Mouse (Mus musculus) embryonic stem cell, embryonic (primary cell): ENCODE data around the gene Bglap.
"Not testable (repeated sequence)": the region's sequence is repeated elsewhere in the genome, so short reads cannot be mapped to it uniquely, and the experiment has no call there.

Source experiments
- CTCF ChIA-PET, 4 experiments: fragments of 300-600 bp in 2 of 4; fragments of 350-600 bp in 2 of 4; sonication (Branson Sonifier 250); formaldehyde crosslinking; loops; one replicate each; lab custom pipeline; 2022; ENCODE audit warnings: inconsistent platforms in 2 of 4; lab: Charles Lee
- POLR2A ChIA-PET, 4 experiments: fragments of 300-600 bp in 2 of 4; fragments of 350-600 bp in 2 of 4; sonication (Branson Sonifier 250); formaldehyde crosslinking; loops; one replicate each; lab custom pipeline; 2022; ENCODE audit warnings: antibody characterized with exemption in 4 of 4, inconsistent platforms in 1 of 4; lab: Charles Lee

Gene Bglap

DNA sequence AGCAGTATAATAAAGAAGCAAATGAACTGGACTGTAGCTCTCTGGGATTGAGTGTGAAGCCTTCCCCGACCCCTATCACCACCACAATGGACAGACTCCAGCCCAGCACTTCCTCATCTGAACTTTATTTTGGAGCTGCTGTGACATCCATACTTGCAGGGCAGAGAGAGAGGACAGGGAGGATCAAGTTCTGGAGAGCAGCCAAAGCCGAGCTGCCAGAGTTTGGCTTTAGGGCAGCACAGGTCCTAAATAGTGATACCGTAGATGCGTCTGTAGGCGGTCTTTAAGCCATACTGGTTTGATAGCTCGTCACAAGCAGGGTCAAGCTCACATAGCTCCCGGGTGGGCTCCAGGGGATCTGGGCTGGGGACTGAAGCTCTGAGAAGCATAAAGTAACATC lies 15.8 kb downstream of the Bglap start:
- POLR2A ChIA-PET: interaction anchor here in 2 of 4 experiments (0.5 to 0.6 kb wide), 2 partner anchors 42 to 207 kb away, joined by 3 read pairs; partner anchors contain the start of gene Pmf1 (in 1 of the 2)
- CTCF ChIA-PET: not testable (repeated sequence)

DNA sequence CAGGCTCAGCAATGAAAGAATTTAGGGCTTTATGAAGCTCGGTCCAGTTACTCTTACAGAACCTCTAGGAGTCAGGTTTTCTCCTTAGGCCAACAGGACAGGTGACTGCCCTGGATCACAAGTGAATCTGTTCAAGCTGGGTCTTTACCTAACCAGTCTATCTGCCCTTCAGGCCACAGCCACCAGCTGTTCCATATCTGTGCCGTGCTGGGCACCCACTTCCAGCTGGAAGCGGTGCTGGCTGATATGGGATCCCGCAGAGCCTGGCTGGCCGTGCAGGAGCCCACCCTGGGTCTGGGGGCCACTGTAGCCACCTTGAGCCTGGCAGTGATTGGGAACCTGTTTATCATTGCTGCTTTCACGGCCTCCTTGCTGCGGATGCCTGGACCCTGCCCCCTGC lies 16.7 kb downstream of the Bglap start:
- CTCF ChIA-PET: not testable (repeated sequence)
- POLR2A ChIA-PET: interaction anchor here in 3 of 4 experiments (2.2 to 28.0 kb wide), 4 partner anchors 14 to 31 kb away, joined by 5 to 943 read pairs (median 234); partner anchors contain the start of genes Smg5 (in 3 of the 3) and Tmem79 (in 3 of the 3)

DNA sequence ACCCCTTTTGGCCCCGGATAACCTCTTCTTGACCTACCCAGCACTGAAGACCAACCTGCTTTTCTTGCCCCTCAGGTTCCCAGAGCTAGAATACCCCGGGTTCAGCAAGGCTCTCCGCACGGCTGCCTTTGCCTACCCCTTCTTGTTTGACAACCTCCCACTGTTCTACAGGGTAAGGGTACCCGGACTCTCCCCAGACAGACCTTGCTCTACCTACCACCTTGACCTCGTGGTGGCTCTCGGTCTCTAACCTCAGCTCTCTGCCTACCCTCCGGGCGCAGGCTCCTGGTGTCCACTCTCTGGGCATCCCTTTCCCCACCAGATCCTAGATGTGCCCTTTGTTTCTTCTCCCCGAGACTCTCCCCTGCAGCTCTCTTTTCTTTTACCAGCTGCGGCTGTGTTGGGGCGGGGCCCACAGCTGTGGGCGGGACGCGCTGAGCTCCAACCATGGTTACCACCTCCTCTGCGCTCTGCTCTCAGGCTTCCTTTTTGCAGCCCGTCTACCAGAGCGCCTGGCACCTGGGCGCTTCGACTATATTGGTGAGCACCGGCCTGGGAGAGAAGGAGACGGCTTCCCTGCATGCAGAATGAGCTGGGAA lies 17.3 kb downstream of the Bglap start:
- CTCF ChIA-PET: not testable (repeated sequence)
- POLR2A ChIA-PET: interaction anchor here in 3 of 4 experiments (2.2 to 28.0 kb wide), 4 partner anchors 13 to 31 kb away, joined by 5 to 943 read pairs (median 234); partner anchors contain the start of genes Smg5 (in 3 of the 3) and Tmem79 (in 3 of the 3)

DNA sequence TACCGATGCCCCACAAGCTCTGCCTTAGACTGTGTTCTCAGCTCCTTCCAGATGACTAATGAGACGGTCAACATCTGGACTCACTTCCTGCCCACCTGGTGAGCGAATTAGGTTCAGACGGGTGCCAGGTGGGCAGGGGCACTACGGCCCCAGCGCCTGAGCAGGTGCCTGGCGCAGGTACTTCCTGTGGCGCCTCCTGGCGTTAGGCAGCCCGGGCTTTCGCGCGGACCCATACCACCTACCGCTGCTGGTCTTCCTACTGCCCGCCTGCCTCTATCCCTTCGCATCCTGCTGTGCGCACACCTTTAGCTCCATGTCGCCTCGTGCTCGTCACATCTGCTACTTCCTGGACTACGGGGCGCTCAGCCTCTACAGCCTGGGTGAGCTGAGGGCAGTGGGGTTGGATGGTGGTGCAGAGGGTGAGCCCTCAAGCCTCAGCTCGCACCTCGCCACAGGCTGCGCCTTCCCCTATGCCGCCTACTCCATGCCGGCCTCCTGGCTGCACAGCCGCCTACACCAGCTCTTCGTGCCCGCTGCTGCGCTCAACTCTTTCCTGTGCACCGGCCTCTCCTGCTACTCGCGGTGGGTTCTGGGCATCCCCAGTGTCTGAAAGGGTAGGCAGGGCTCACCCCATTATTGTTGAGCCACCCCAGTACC lies 18.4 kb downstream of the Bglap start:
- CTCF ChIA-PET: interaction anchor here in 2 of 4 experiments (0.6 to 1.5 kb wide), 5 partner anchors 26 to 144 kb away, joined by 3 to 9 read pairs (median 3); partner anchors contain the start of gene Lmna (in 1 of the 2)

DNA sequence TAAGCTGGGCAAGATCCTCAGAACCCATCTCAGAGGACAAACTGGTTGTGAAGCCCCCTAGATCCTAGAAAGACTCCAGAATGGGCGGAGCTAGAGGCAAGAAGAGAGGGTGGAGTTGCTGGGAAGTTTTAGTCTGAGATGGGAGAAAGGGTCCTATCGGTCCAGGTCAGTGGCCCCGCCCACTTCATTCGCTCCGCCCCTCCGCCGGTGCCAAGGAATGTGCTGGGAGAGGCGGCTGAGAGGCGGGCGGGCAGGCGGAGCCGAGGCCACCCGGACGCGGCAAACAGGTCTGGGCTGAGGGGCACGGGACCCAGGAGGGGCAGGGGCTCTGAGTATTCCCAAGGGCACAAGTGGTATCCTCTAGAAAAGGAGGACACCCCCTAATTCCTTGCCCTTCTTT lies 19.9 kb downstream of the Bglap start, which contains the start of gene Paqr6:
Paqr6 (plus strand) TSS at position 248 of the 400 bp plus-strand sequence.
- CTCF ChIA-PET: interaction anchor here in 2 of 4 experiments (0.6 to 1.2 kb wide), 3 partner anchors 43 to 1432 kb away, joined by 3 to 6 read pairs (median 6); no protein-coding TSS in a partner anchor
- POLR2A ChIA-PET: interaction anchor here in 3 of 4 experiments (0.6 to 28.0 kb wide), 16 partner anchors 10 to 1231 kb away, joined by 3 to 943 read pairs (median 3); partner anchors contain the start of genes Smg5 (in 3 of the 3), Tmem79 (in 3 of the 3), Cct3 (in 1 of the 3) and Pmf1 (in 1 of the 3)

More for the DNA sequence above, 18.4 kb downstream of the Bglap start:
- POLR2A ChIA-PET: interaction anchor here (0.5 to 28.0 kb wide), 12 partner anchors 9 to 187 kb away, joined by 3 to 943 read pairs (median 5); partner anchors contain the start of genes Smg5 (in 4 of the 4), Tmem79 (in 4 of the 4), Lamtor2 (in 1 of the 4) and Pmf1 (in 1 of the 4)

DNA sequence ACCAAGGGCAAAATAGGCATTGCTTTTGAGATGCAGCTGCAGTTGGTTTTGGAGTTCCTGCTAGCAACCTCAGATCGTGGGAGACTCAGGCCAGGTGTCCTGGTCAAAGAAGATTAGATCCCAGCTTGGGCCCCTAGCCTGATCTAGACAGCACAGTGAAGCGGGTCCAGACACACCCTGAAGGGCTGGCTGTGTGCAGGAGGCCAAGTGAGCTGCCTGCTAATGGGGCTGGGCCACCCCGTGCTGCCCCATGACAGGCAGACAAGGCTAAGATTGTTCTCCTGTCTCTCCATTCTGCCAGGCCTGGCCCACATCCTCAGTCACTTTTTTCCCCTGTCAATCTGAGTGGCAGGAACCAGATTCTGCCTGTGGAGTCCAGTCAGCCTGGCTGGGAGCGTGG lies 20.6 kb downstream of the Bglap start:
- CTCF ChIA-PET: interaction anchor here in 2 of 4 experiments (0.6 to 1.2 kb wide), 3 partner anchors 44 to 1433 kb away, joined by 3 to 6 read pairs (median 6); no protein-coding TSS in a partner anchor
- POLR2A ChIA-PET: interaction anchor here in 3 of 4 experiments (0.5 to 28.0 kb wide), 16 partner anchors 9 to 212 kb away, joined by 3 to 943 read pairs (median 3); partner anchors contain the start of genes Smg5 (in 3 of the 3), Tmem79 (in 3 of the 3), Cct3 (in 1 of the 3) and Pmf1 (in 1 of the 3)

DNA sequence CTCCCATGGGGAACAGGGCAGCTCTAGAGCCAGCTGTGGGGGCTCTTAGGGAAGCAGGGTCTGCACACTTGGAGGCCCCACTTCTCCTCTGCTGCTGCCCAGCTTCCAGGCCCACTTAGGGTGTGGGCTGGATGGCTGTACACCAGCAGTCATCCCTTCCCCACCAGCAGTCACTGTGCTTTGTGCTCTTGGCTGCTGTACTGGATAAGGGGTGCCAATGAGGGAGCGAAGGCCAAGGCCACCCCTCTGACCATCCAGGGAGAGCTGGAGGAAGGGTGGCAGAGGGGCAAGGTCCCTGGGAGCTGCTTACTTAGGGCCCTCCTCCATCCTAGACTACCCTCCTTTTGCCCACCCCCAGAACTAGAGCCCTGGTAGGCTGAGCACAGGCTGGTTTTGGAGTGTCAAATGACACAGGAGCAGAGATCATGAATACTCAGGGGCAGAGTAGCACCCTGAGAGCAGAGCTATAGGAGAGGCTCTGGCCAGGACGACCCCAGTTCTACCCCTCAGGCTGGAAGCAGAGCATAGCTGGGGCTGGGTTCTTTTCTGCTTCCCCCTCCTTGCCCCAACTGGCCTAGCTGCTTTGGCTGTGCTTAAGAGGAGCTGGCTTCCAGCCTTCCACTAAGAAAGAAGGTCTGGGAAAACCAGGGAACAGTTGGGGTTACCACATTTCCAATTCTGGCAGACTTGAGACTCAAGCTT lies 22.5 kb downstream of the Bglap start:
- CTCF ChIA-PET: interaction anchor here in 1 of 4 experiments (1.3 kb wide), 1 partner anchor 115 kb away, joined by 3 read pairs; no protein-coding TSS in a partner anchor
- POLR2A ChIA-PET: interaction anchor here (0.5 to 32.7 kb wide), 9 partner anchors 19 to 842 kb away, joined by 3 to 943 read pairs (median 5); partner anchors contain the start of genes Smg5 (in 3 of the 4), Tmem79 (in 3 of the 4), Glmp (in 1 of the 4) and Pmf1 (in 1 of the 4)

DNA sequence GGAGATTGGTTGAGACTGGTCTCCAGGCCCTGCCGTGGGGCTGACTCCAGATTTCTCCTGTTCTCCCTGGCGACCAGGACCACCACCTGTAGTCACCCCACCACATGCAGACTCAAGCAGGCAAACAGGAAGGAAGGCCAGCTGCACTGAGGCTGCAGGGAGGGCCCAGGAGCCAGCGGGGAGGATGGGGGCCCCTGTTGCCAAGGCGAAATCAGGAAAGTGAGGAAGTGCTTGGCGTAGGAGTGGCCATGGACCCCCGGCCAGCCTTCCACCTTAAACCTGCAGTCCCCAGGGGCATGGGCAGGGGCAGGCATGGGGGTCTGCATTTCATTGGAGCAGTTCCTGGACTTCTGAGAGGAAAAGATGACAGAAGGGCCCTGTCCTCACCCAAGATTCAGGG lies 23.2 kb downstream of the Bglap start:
- ChIA-PET POLR2A (interaction anchor here (1.0 to 32.7 kb wide), 14 partner anchors 9 to 77 kb away, joined by 3 to 943 read pairs (median 5); partner anchors contain the start of genes Smg5 (in 3 of the 4), Tmem79 (in 3 of the 4), Pmf1 (in 2 of the 4) and Cct3 (in 1 of the 4)), CTCF (interaction anchor here in 1 of 4 experiments (1.3 kb wide), 1 partner anchor 115 kb away, joined by 3 read pairs; no protein-coding TSS in a partner anchor)

DNA sequence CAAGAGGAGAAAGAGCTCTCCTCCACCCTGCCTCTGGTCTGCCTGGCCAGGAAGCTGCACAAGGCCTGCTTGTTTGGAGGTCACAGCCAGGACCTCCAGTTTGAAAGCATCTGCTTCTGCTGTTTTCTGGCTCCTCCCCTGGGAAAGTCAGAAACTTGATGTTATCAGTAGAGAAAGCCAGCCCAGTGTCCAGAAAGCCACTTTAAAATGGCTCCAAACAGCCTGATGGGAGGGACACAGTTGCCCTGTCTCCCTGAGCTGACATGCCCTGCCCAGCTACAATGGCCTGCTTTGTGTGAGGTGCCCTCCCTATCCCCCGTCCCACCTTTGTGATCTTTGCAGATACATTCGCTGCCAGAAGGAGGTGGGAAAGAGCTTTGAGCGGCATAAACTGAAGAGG lies 24.3 kb downstream of the Bglap start:
- ChIA-PET POLR2A (interaction anchor here (0.7 to 32.7 kb wide), 22 partner anchors 8 to 325 kb away, joined by 3 to 943 read pairs (median 4); partner anchors contain the start of genes Smg5 (in 3 of the 4), Tmem79 (in 3 of the 4), Cct3 (in 2 of the 4) and Pmf1 (in 2 of the 4)), CTCF (interaction anchor here in 3 of 4 experiments (0.6 to 1.8 kb wide), 6 partner anchors 31 to 439 kb away, joined by 3 to 5 read pairs (median 3); no protein-coding TSS in a partner anchor)

DNA sequence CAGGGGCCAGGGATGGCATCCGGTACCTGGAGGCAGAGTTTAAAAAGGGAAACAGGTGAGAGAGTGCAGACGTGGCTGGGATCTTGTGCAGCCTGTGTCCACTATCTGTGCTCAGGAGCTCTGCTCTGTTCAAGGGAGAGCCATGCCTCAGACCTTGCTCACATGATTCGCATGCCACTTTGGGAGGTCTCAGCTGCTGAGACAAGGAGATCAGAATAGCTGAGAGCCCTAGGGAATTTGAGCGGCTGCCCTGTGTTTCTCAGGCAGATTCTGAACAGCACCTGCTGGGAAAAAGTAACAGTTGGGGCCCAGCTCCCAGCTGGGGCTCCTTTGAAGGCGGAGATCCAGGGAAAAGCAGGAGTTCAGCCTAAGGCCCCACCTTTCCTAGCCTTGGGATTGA lies 24.7 kb downstream of the Bglap start:
- ChIA-PET POLR2A (interaction anchor here (0.9 to 32.7 kb wide), 16 partner anchors 9 to 325 kb away, joined by 3 to 943 read pairs (median 5); partner anchors contain the start of genes Smg5 (in 3 of the 4), Tmem79 (in 3 of the 4), Cct3 (in 1 of the 4) and Glmp (in 1 of the 4)), CTCF (interaction anchor here in 2 of 4 experiments (0.7 to 1.8 kb wide), 4 partner anchors 47 to 108 kb away, joined by 3 to 5 read pairs (median 4); no protein-coding TSS in a partner anchor)

DNA sequence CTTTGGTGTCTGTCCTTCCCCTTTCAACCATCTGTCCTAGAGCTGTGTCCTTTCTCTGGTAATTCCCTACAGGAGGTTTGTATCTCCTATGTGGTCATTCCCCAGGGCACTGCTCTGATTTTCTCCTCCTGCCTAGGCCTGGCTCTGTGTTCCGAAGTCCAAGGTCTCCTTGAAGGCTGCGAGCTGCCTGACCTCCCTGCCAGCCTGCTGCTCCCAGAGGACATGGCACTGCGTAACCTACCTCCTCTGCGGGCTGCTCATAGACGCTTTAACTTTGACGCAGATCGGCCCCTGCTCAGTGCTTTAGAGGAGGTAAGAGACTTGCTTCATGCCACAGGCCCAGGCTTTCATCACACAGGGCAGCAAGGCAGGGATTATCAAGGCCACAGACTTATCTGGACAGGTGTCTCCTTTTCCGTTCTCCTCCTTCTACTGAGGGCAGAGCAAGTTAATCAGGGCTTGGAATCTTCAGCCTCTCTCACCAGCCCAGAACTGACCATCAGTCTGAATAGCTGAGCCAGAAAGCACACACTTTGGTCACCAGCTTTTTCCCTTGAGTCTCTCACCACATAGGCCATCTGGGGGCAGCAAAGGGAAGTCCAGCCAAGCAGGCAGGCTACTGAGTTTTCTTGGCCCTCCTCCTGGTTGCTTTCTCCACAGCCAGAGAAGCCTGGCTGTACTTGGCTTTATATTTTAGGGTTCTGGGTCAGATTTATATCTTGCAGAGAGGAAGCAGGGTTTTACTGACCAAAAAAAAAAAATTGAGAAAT lies 29.7 kb downstream of the Bglap start:
- ChIA-PET POLR2A (interaction anchor here (0.8 to 32.7 kb wide), 11 partner anchors 1 to 58 kb away, joined by 3 to 943 read pairs (median 6); partner anchors contain the start of genes Smg5 (in 2 of the 4), Tmem79 (in 2 of the 4), Cct3 (in 1 of the 4) and Glmp (in 1 of the 4)), CTCF (interaction anchor here in 2 of 4 experiments (0.7 to 0.8 kb wide), 2 partner anchors 129 to 173 kb away, joined by 3 read pairs; no protein-coding TSS in a partner anchor)

DNA sequence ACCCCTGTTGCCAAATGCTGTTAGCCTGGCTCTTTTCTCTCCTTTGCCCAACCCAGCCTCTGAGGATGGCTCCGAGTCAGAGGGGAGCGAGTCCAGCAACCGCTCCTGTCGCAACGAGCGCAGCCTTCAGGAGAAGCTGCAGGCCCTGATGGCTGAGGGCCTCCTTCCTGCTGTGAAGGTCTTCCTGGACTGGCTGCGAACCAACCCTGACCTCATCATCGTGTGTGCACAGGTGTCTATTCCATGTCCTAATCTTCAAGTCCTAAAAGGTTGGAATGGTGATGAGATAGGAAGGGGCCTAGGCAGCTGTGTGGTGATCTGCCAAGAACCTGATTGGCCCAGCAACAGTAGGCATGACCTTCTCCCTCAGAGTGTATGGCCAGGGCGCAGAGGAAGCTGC lies 31.4 kb downstream of the Bglap start:
- ChIA-PET CTCF (no interaction called here), POLR2A (interaction anchor here (1.0 to 32.7 kb wide), 13 partner anchors 1 to 57 kb away, joined by 3 to 943 read pairs (median 6); partner anchors contain the start of genes Smg5 (in 3 of the 4), Tmem79 (in 3 of the 4), Cct3 (in 1 of the 4) and Glmp (in 1 of the 4))

DNA sequence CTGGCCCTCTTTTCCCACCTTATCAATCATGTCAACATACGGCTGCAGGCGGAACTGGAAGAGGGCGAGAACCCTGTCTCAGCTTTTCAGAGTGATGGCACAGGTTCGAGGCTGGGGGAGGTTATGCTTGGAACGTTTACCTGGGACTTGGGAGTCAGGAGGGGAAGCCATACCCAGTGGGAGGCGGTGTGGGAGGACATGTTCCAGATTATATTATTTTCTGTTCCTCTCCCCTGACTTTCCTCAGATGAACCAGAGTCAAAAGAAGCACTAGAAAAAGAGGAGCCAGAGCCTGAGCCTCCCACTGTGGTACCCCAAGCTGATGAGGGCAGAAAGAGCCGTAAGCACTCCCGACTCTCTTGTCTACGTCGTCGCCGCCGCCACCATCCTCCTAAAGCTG lies 33.5 kb downstream of the Bglap start:
- CTCF ChIA-PET: no interaction called here
- POLR2A ChIA-PET: interaction anchor here in 3 of 4 experiments (1.1 to 32.7 kb wide), 7 partner anchors 3 to 74 kb away, joined by 3 to 943 read pairs (median 456); partner anchors contain the start of genes Smg5 (in 3 of the 3), Tmem79 (in 3 of the 3), Glmp (in 1 of the 3) and Paqr6 (in 1 of the 3)

DNA sequence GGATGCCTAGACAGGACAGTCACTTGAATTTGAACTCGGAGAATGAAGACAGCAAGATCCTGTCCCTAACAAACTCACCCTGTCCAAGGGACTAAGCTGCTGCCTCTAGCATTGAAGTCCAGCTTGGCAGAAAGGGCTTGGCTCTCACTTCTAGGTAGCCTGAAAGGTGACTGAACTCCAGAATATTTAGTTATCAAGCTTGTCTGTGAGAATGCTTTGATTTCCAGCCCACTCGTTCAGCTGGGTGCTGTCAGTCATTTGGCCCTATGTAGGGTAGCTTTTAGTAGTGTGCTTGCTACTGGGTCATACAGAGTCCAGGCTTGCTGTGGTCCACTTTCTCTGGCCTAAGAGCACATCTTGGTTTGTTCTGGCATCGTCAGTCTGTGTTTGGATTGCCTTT lies 45.3 kb downstream of the Bglap start:
- POLR2A ChIA-PET: interaction anchor here (0.6 to 32.7 kb wide), 34 partner anchors 9 to 551 kb away, joined by 3 to 943 read pairs (median 6); partner anchors contain the start of genes Cct3 (in 3 of the 4), Tsacc (in 3 of the 4), Glmp (in 2 of the 4) and Paqr6 (in 2 of the 4)
- CTCF ChIA-PET: interaction anchor here in 1 of 4 experiments (1.0 kb wide), 1 partner anchor 27 kb away, joined by 3 read pairs; no protein-coding TSS in a partner anchor

DNA sequence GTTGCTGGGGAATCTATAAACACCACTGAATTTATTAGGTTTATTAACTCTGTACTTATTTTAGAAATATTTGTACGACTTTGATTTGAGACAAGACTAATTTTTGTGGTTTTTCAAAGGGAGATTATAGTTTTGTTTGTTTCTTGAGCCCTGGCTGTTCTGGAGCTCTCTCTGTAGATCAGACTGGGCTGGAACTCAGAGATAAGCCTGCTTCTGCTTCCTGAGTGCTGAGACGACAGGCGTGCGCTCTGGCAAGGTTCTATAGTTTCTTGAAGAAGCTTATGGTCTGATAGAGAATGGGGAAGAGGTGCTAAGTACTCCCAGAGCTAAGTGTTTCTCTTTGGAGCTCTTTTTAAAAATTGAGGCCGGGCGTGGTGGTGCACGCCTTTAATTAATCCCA lies 45.9 kb downstream of the Bglap start:
- ChIA-PET CTCF (interaction anchor here in 1 of 4 experiments (0.7 kb wide), 1 partner anchor 1560 kb away, joined by 3 read pairs; no protein-coding TSS in a partner anchor), POLR2A (interaction anchor here (0.6 to 32.7 kb wide), 37 partner anchors 8 to 612 kb away, joined by 3 to 943 read pairs (median 8); partner anchors contain the start of genes Cct3 (in 2 of the 4), Glmp (in 2 of the 4), Paqr6 (in 2 of the 4) and Pmf1 (in 2 of the 4))
